Mouse (Mus musculus) kidney, embryonic 15.5 days (tissue): Measurements from ENCODE around the gene Tmem81. TPM values are rescaled to one million over a fixed set of nuclear protein-coding genes. Genes with fewer than 3 reads are reported as not detected.

Experiments used
- ATAC-seq: fragments of 200-750 bp; cut with Nextera tagmentation; replicated peaks from 2 replicates; pipeline ENCODE4 v1.8.0; 2017; ENCODE audit warnings: moderate TSS enrichment; ENCODE audit not compliant: low FRiP score
- H3K27ac ChIP-seq: fragments of 300-500 bp; sonication (generic); 2 replicates; pipeline ENCODE4 v1.5.1; 2015; ENCODE audit warnings: mild to moderate bottlenecking, inconsistent platforms
- H3K27me3 ChIP-seq: fragments of 300-500 bp; sonication (generic); 2 replicates; pipeline ENCODE4 v1.6.1; 2015; ENCODE audit warnings: inconsistent platforms
- H3K36me3 ChIP-seq: fragments of 300-500 bp; sonication (generic); 2 replicates; pipeline ENCODE4 v1.6.1; 2015; ENCODE audit warnings: inconsistent platforms
- H3K4me1 ChIP-seq: fragments of 300-500 bp; sonication (generic); 2 replicates; pipeline ENCODE4 v1.6.1; 2015; ENCODE audit warnings: inconsistent platforms
- H3K4me2 ChIP-seq: fragments of 300-500 bp; sonication (generic); 2 replicates; pipeline ENCODE4 v1.6.1; 2015; ENCODE audit warnings: moderate library complexity, mild to moderate bottlenecking, inconsistent platforms
- H3K4me3 ChIP-seq: fragments of 300-500 bp; sonication (generic); replicated peaks from 2 replicates; pipeline ENCODE4 v1.5.1; 2015; ENCODE audit warnings: mild to moderate bottlenecking, inconsistent platforms
- H3K9ac ChIP-seq: fragments of 300-500 bp; sonication (generic); 2 replicates; pipeline ENCODE4 v1.6.1; 2015; ENCODE audit warnings: mild to moderate bottlenecking, inconsistent platforms
- H3K9me3 ChIP-seq: fragments of 300-500 bp; sonication (generic); replicated peaks from 2 replicates; pipeline ENCODE4 v1.6.1; 2016; ENCODE audit warnings: inconsistent platforms
- WGBS: fragments of 180-500 bp; shearing (Covaris S2); methylation state at CpG from one replicate; pipeline ENCODE4 v1.1.7; 2015; ENCODE audit warnings: mixed read lengths; 5-methylcytosine and 5-hydroxymethylcytosine counted together
- polyA plus RNA-seq: library from polyadenylated mRNA; unstranded; fragments of >200 nt; fragmentation: Nextera tagmentation; extraction: Ambion mirVana; gene quantifications from 2 replicates; pipeline ENCODE4 v1.2.1, GENCODE M21; 2015

Tmem81 gene
- polyA plus RNA-seq, 1 experiment from 2014 or later: 1.6 TPM

DNA sequence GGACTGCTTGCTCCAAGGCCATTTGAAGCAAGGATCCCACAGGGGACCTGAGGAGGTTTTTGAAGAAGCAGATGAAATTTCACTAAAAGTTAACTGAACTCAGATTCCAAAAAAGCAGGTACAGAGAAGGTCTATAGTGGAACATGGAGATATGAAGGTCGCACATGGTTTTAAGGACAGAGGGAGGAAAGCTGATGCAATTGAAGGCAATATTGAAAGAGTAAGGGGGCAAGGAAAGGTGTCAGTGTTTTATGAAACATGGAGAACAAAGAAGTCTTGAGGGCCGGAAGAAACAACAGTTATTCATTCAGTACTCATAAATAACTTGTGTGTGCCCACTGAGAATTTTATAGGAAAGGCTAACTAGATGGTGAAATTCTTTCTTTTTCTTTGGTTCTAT is 24.4 kb upstream of the Tmem81 start:
- ATAC-seq: no peak

DNA sequence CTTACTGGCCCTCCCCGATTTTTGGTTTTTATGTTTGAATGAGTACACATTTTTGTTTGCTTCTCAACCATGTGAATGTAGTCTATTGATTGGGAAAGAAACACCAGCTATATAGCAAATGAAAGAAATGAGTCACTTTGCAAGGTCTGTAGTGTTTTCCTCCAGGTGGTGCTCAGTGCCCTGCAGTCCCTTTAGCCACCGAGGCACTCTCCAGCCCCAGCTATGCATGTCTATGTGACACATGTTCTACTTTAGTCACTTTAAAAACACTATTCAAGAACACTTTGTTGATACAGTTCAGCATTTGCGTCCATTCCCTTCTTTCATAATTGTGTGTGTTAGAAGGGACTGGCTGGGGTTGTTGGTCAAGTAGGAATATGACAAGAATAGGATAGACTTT is 22.8 kb upstream of the Tmem81 start:
- no peak for ATAC-seq
- WGBS: 89% methylated on average over 3 of the region's 3 CpGs
- no peak overlapping the region for H3K27ac ChIP-seq

More for the DNA sequence above, 24.4 kb upstream of the Tmem81 start:
- H3K4me2 ChIP-seq: no peak overlapping the region
- H3K4me3 ChIP-seq: no peak overlapping the region
- WGBS: 85% methylated on average over 2 of the region's 2 CpGs
- H3K27ac ChIP-seq: no peak overlapping the region
- H3K36me3 ChIP-seq: peaks cover 21% of the 10 kb centered on the region
- H3K4me1 ChIP-seq: peaks cover 12% of the 10 kb centered on the region
- H3K9me3 ChIP-seq: no peaks in the 10 kb centered on the region
- H3K27me3 ChIP-seq: no peaks in the 10 kb centered on the region
- H3K9ac ChIP-seq: no peak overlapping the region

DNA sequence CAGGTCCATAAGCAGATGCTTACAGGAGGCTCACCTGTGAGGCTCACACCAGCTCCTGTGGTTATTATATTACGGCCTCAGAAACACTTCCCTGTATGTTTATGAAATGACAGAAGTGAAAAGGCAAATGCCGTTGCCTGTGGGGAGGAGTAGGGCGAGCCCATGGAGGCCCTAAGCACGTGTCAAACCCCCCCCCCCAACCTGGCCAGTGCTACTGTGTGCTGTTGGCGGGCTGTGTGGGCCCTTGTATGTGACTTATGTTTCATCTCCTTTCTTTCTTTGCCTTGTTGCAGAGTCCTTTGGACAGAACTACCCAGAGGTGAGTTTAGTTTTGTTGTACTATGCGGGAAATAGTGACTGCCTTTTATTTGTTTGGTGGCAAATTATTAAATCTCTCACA is 22.3 kb upstream of the Tmem81 start:
- H3K4me3 ChIP-seq: no peak overlapping the region
- H3K27ac ChIP-seq: no peak overlapping the region
- no peak overlapping the region for H3K9ac ChIP-seq
- peaks cover 42% of the 10 kb centered on the region for H3K36me3 ChIP-seq
- no peak overlapping the region for H3K4me2 ChIP-seq
- peaks cover 2% of the 10 kb centered on the region; the same call in 1 of the 2 replicates for H3K4me1 ChIP-seq
- ATAC-seq: no peak
- H3K9me3 ChIP-seq: no peaks in the 10 kb centered on the region
- no peaks in the 10 kb centered on the region for H3K27me3 ChIP-seq
- WGBS: 89% methylated on average over 6 of the region's 6 CpGs

More for the DNA sequence above, 22.8 kb upstream of the Tmem81 start:
- no peak overlapping the region for H3K9ac ChIP-seq
- H3K36me3 ChIP-seq: peaks cover 37% of the 10 kb centered on the region
- no peak overlapping the region for H3K4me3 ChIP-seq
- H3K27me3 ChIP-seq: no peaks in the 10 kb centered on the region
- no peak overlapping the region for H3K4me2 ChIP-seq
- H3K4me1 ChIP-seq: peaks cover 7% of the 10 kb centered on the region
- H3K9me3 ChIP-seq: no peaks in the 10 kb centered on the region

DNA sequence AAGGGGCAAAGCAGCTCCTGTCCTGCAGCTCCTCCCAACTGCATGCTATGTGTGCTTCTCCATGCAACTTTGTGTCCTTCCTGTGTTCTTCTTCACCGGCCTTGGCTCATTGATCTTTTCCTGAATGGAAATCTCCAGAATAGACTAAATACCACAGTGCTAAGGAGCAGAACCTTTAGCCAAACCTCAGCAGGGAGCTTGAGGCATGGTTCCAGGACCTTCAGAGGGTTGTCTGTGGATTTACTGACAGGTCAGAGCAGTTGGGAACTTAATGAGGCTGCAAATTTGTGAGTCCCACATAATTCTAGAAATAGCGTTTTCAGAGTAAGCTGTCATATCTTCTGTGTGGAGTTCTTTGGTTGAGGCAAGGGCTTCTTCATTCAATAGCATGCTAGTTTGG is 5.5 kb upstream of the Tmem81 start:
- H3K27ac ChIP-seq: no peak overlapping the region
- no peaks in the 10 kb centered on the region for H3K27me3 ChIP-seq
- peaks cover 92% of the 10 kb centered on the region for H3K36me3 ChIP-seq
- H3K9ac ChIP-seq: no peak overlapping the region
- H3K4me1 ChIP-seq: no peaks in the 10 kb centered on the region
- no peaks in the 10 kb centered on the region for H3K9me3 ChIP-seq
- H3K4me2 ChIP-seq: no peak overlapping the region
- ATAC-seq: no peak
- H3K4me3 ChIP-seq: no peak overlapping the region
- 92% methylated on average over 2 of the region's 2 CpGs for WGBS

DNA sequence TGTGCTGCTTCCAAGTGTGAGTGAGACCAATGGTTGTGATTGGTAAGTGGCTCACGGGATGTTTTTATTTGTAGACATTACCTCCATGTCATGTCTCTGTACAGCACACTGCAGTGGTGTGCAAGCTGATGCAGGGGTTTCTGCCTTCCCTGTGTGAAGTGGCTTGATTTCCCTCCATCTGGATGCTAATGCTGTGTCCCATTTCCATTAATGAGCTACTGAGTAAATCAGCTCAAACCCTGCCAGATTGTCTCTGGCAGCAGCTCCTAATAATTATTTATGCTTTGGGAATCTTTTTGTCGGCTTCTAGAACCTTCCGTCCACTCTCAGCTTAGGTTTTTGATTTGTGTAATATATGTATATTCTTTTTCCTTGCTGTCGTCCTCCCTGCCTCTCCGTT is 875 bp upstream of the Tmem81 start:
- WGBS: 93% methylated on average over 5 of the region's 5 CpGs
- Histone ChIP-seq H3K4me2 (no peak overlapping the region), H3K27ac (no peak overlapping the region), H3K36me3 (peaks cover 83% of the 10 kb centered on the region), H3K9ac (no peak overlapping the region), H3K9me3 (no peaks in the 10 kb centered on the region), H3K4me3 (no peak overlapping the region), H3K4me1 (no peaks in the 10 kb centered on the region), H3K27me3 (no peaks in the 10 kb centered on the region)
- no peak for ATAC-seq

DNA sequence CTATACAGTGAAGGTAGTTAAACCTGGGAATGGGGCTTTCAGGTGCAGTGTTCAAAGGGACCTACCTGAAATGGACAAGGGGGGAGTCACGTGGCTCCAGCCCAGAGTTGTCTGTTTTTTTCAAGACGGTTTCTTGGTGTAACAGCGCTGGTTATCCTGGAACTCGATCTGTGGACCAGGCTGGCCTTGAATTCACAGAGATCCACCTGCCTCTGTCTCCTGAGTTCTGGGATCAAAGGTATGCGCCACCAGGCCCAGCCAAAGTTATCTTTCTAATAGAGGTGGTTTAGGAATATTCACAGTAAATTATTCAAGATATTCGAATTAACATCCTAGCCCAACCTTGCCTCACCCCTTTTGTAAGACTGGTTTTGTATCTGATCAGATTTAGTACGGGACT is 626 bp downstream of the Tmem81 start:
- Histone ChIP-seq H3K9ac (no peak overlapping the region), H3K4me2 (no peak overlapping the region), H3K27me3 (no peaks in the 10 kb centered on the region), H3K4me1 (0 out of 2 replicates have a peak, but pooled peaks cover 9% of the 10 kb centered on the region), H3K36me3 (peaks cover 68% of the 10 kb centered on the region), H3K27ac (no peak overlapping the region), H3K4me3 (no peak overlapping the region), H3K9me3 (no peaks in the 10 kb centered on the region)
- ATAC-seq: no peak
- WGBS: 93% methylated on average over 7 of the region's 7 CpGs

DNA sequence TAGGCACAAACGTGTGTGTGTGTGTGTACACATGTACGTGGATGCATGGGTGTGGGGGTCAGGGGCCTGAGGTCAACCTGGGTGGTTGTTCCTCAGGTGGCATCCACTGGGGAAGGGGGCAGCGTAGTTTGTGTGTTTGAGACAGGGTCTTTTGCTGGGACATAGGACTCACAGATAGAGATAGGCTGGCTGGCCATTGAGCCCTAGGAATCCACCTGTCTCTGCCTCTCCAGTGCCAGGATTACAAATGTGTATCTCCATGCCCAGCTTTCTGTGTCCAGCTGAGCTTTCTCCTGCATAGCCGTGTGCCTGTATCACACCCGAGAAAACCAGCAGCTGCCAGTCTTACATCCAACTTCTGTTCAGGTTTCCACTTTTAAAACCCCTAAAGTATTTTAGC is 3.7 kb downstream of the Tmem81 start:
- no peak overlapping the region for H3K4me3 ChIP-seq
- ATAC-seq: no peak
- H3K27ac ChIP-seq: no peak overlapping the region
- WGBS: 86% methylated on average over 5 of the region's 5 CpGs
- H3K9ac ChIP-seq: no peak overlapping the region
- no peaks in the 10 kb centered on the region for H3K9me3 ChIP-seq
- no peaks in the 10 kb centered on the region for H3K27me3 ChIP-seq
- H3K4me1 ChIP-seq: peaks cover 18% of the 10 kb centered on the region
- H3K4me2 ChIP-seq: no peak overlapping the region
- peaks cover 41% of the 10 kb centered on the region for H3K36me3 ChIP-seq

DNA sequence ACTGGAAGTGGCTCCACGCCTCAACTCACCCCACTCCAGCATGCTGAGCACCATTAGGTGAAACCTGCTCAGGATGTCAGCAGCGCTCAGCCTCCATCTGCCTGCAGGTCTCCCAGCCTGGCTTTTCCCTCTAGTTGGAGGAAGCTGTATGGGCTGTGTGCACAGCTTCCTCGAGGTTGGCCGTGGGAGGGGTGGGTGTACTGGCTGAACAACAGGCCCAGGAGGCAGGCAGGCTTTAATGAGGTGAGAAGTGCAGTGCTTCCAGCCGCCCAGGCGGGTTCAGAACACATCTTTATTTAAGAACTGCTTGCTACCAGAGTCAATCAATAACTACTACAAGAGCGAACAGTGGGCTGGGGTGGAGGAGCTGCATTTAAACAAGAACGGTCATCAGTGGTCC is 5.5 kb downstream of the Tmem81 start:
- ATAC-seq: peak; percentile 77
- peak overlapping the region; percentile 37 for H3K27ac ChIP-seq

DNA sequence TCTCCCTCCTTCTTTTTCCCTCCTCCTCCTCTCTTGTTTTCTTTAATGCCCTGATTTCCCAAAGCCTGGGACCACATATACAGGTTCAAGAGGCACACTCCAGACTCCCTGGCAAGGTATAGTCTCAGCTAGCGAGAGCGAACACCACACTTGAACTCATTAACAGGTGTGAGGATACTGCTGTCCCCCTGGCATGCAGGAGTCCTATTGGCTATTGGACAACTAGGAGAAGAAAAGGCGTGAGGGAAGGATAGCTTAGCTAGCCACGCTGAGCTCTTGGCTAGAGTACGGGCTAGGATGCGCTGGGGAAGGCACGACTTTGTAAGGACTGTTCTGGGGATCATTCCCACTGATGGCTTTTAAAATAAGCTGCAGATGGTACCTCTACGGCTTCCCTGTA is 6.1 kb downstream of the Tmem81 start:
- Histone ChIP-seq H3K27me3 (no peaks in the 10 kb centered on the region), H3K9me3 (no peaks in the 10 kb centered on the region), H3K36me3 (peaks cover 18% of the 10 kb centered on the region), H3K9ac (no peak overlapping the region), H3K4me3 (no peak overlapping the region), H3K4me2 (no peak overlapping the region), H3K4me1 (peaks cover 18% of the 10 kb centered on the region), H3K27ac (no peak overlapping the region)
- WGBS: 74% methylated on average over 8 of the region's 8 CpGs
- 0 out of 2 replicates have a peak, but pooled peaks have one; percentile 24 for ATAC-seq

More for the DNA sequence above, 5.5 kb downstream of the Tmem81 start:
- H3K9me3 ChIP-seq: no peaks in the 10 kb centered on the region
- peaks cover 23% of the 10 kb centered on the region for H3K36me3 ChIP-seq
- 24% methylated on average over 8 of the region's 8 CpGs for WGBS
- H3K4me2 ChIP-seq: no peak overlapping the region
- peaks cover 18% of the 10 kb centered on the region for H3K4me1 ChIP-seq
- H3K27me3 ChIP-seq: no peaks in the 10 kb centered on the region
- H3K9ac ChIP-seq: no peak overlapping the region
- H3K4me3 ChIP-seq: no peak overlapping the region

DNA sequence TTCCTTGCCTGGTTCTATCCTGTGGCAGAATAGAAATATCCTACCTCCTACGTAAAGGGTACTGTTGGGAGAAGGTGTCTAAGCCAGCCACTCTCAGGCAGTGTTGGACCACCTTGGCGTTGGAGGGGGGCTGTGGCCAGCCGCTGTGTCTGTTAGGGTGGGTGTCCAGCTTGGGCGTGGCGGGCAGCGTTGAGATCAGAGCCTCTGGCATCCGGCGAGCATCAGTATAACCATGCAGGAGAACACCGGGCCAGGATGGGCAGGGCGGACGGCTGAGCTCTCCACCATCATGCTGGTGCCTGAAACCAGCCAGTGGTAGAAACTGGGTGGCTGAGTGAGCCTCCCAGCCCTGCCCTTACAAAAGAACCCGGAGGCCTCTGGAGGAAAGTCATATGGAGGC is 9.3 kb downstream of the Tmem81 start:
- Histone ChIP-seq H3K27me3 (no peaks in the 10 kb centered on the region), H3K27ac (no peak overlapping the region), H3K4me1 (peaks cover 18% of the 10 kb centered on the region), H3K4me2 (no peak overlapping the region), H3K9me3 (no peaks in the 10 kb centered on the region), H3K36me3 (no peaks in the 10 kb centered on the region), H3K4me3 (no peak overlapping the region), H3K9ac (no peak overlapping the region)
- WGBS: 93% methylated on average over 12 of the region's 12 CpGs
- ATAC-seq: no peak

DNA sequence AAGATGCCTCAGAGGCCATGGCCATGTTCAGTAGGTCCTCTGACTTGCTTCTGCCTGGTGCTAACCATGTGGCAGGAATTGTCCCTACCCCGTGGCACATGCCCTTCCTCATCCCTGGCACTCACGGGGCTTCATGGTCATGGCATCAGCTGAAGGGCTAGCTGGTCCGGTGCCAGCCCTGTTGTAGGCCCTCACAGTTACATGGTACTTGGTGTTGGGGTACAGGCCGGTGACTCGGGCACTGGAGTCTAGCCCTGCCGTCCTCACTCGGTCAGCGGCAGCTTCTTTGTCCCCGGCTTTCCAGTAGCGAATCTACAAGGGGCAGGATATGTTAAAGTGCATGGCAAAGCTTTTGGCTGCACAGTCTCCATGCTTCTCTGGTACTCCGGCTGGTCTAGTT is 10.7 kb downstream of the Tmem81 start:
- WGBS: 92% methylated on average over 11 of the region's 11 CpGs
- ATAC-seq: no peak

DNA sequence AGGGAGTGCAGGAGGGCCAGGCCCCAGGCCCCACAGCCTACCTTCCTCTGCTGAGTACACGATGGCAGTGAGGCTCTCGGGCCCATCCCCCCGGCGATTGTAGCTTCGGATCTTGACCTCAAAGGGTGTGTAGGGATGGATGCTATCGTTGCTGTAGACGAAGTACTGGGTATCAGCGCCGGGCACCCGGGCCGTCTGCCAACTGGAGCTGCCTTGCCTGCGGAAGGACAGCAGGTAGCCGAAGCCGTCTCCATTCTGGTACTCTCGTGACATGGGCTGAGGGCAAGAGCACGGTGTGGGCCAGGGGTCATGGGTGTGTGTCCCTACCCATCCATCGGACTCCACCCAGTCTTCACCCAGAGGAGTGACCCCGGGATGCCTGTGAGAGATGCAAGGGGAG is 12.6 kb downstream of the Tmem81 start:
- H3K9ac ChIP-seq: no peak overlapping the region
- H3K4me2 ChIP-seq: no peak overlapping the region
- peaks cover 5% of the 10 kb centered on the region; the same call in 1 of the 2 replicates for H3K4me1 ChIP-seq
- H3K4me3 ChIP-seq: no peak overlapping the region
- H3K27me3 ChIP-seq: no peaks in the 10 kb centered on the region
- no peak overlapping the region for H3K27ac ChIP-seq
- ATAC-seq: no peak
- 84% methylated on average over 18 of the region's 18 CpGs for WGBS
- H3K9me3 ChIP-seq: no peaks in the 10 kb centered on the region
- H3K36me3 ChIP-seq: no peaks in the 10 kb centered on the region

More for the DNA sequence above, 10.7 kb downstream of the Tmem81 start:
- Histone ChIP-seq H3K27me3 (no peaks in the 10 kb centered on the region), H3K4me1 (peaks cover 9% of the 10 kb centered on the region), H3K9me3 (no peaks in the 10 kb centered on the region), H3K27ac (no peak overlapping the region), H3K4me3 (no peak overlapping the region), H3K36me3 (no peaks in the 10 kb centered on the region), H3K9ac (no peak overlapping the region), H3K4me2 (no peak overlapping the region)

DNA sequence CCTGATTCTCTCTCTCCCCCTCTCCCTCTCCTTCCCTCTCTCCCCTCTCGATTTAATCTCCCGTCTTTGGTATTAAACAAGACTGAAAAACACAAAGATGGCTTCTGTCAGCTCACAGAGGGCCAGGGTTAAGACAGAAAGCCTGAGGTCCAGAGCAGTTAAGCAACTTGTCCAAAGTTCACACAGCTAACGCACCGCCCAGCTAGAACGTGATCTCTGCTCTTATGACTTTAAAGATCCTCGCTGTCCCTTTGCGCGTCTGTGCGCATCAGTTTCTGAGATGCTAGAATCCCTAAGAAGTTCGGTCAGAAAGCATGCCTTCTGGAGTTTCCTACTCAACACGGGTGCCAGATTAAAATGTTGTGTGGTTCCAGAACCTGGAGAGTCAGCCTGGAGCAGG is 13.7 kb downstream of the Tmem81 start:
- no peak for ATAC-seq
- 84% methylated on average over 11 of the region's 11 CpGs for WGBS
- H3K36me3 ChIP-seq: no peaks in the 10 kb centered on the region
- no peak overlapping the region for H3K9ac ChIP-seq
- H3K27ac ChIP-seq: no peak overlapping the region
- 0 out of 2 replicates have a peak, but pooled peaks cover 2% of the 10 kb centered on the region for H3K4me1 ChIP-seq
- no peak overlapping the region for H3K4me2 ChIP-seq
- no peak overlapping the region for H3K4me3 ChIP-seq
- H3K27me3 ChIP-seq: 0 out of 2 replicates have a peak, but pooled peaks cover 3% of the 10 kb centered on the region
- no peaks in the 10 kb centered on the region for H3K9me3 ChIP-seq
